Mouse (Mus musculus) bone marrow macrophage, adult 2 months (primary cell): ENCODE results near the gene Tmem200a. TPM values are rescaled to one million over a fixed set of nuclear protein-coding genes. Genes with fewer than 3 reads are reported as not detected.

Experiments used
- H3K27ac ChIP-seq: 2 replicates; pipeline ENCODE4 v1.5.1; 2012; ENCODE audit warnings: low read depth, low read length; ENCODE audit not compliant: insufficient read depth
- H3K4me1 ChIP-seq: 2 replicates; pipeline ENCODE4 v1.6.1; 2012; ENCODE audit warnings: low read length; ENCODE audit not compliant: control insufficient read depth, insufficient read depth
- H3K4me3 ChIP-seq: 2 replicates; pipeline ENCODE4 v1.5.1; 2012; ENCODE audit warnings: mild to moderate bottlenecking, low read length, moderate library complexity; ENCODE audit not compliant: insufficient read depth
- CTCF ChIP-seq: IDR thresholded peaks from 2 replicates; pipeline ENCODE4 v1.5.1; 2012; ENCODE audit warnings: low read depth, mild to moderate bottlenecking, low read length, moderate library complexity
- POLR2A ChIP-seq: IDR thresholded peaks from 2 replicates; pipeline ENCODE4 v1.6.1; 2012; ENCODE audit warnings: mild to moderate bottlenecking, low read depth, low read length, borderline replicate concordance
- polyA plus RNA-seq: library from polyadenylated mRNA; stranded (reverse); fragments of >200 nt; gene quantifications from 2 replicates; pipeline ENCODE4 v1.2.4, GENCODE M21; 2012; ENCODE audit not compliant: missing spikeins, insufficient read depth, insufficient read length

The Tmem200a gene
- polyA plus RNA-seq: not detected in 2 replicates

- Histone ChIP-seq H3K4me3 (peak within 1 kb of the TSS; percentile 18), H3K27ac (no peak within 1 kb of the TSS), H3K4me1 (no peaks in the 10 kb centered on the region)
- TF ChIP-seq POLR2A (no peak), CTCF (peak; percentile 27; the same call in 1 of the 2 replicates)
These were observed at the start of gene Tmem200a for GRCm38 (mm10) chr10:26078521-26079142. TSS of gene Tmem200a (minus strand) at chr10:26079052.

GRCm38 (mm10) chr10:26119822-26120183 is 41.0 kb upstream of the Tmem200a start:
- Histone ChIP-seq H3K4me3 (no peak overlapping the region), H3K27ac (no peak overlapping the region), H3K4me1 (no peaks in the 10 kb centered on the region)
- no peak for TF ChIP-seq CTCF
- no peak for TF ChIP-seq POLR2A

- no peak for TF ChIP-seq CTCF
- no peak for TF ChIP-seq POLR2A
- Histone ChIP-seq H3K27ac (no peak overlapping the region), H3K4me3 (no peak overlapping the region), H3K4me1 (no peaks in the 10 kb centered on the region)
These were observed 40.4 kb upstream of the Tmem200a start for GRCm38 (mm10) chr10:26119067-26119821.

- H3K4me3 ChIP-seq: no peak overlapping the region
- H3K4me1 ChIP-seq: no peaks in the 10 kb centered on the region
- no peak overlapping the region for H3K27ac ChIP-seq
- TF ChIP-seq POLR2A (no peak), CTCF (no peak)
These were observed 35.6 kb upstream of the Tmem200a start for GRCm38 (mm10) chr10:26114409-26114808.

GRCm38 (mm10) chr10:26103330-26103982 is 24.6 kb upstream of the Tmem200a start:
- TF ChIP-seq POLR2A (no peak), CTCF (no peak)

GRCm38 (mm10) chr10:26082081-26082480 is 3.2 kb upstream of the Tmem200a start:
- Histone ChIP-seq H3K27ac (no peak overlapping the region), H3K4me1 (no peaks in the 10 kb centered on the region), H3K4me3 (no peak overlapping the region)
- TF ChIP-seq POLR2A (no peak), CTCF (no peak)

More at GRCm38 (mm10) chr10:26103330-26103982, 24.6 kb upstream of the Tmem200a start:
- H3K4me3 ChIP-seq: no peak overlapping the region
- no peaks in the 10 kb centered on the region for H3K4me1 ChIP-seq
- H3K27ac ChIP-seq: no peak overlapping the region

GRCm38 (mm10) chr10:26079678-26080077 is 826 bp upstream of the Tmem200a start:
- TF ChIP-seq CTCF: no peak
- TF ChIP-seq POLR2A: no peak
- Histone ChIP-seq H3K27ac (no peak overlapping the region), H3K4me1 (no peaks in the 10 kb centered on the region), H3K4me3 (no peak overlapping the region)

- Histone ChIP-seq H3K27ac (no peak within 1 kb of the TSS), H3K4me3 (peak within 1 kb of the TSS; percentile 18), H3K4me1 (no peaks in the 10 kb centered on the region)
- no peak for TF ChIP-seq CTCF
These were observed 976 bp downstream of the Tmem200a start, which contains the start of gene Gm9767 for GRCm38 (mm10) chr10:26077671-26078481. TSS of gene Gm9767 (plus strand) at chr10:26078255.

GRCm38 (mm10) chr10:26076949-26077348 is 1.9 kb downstream of the Tmem200a start:
- no peak for TF ChIP-seq CTCF
- TF ChIP-seq POLR2A: no peak
- H3K4me1 ChIP-seq: no peaks in the 10 kb centered on the region
- H3K27ac ChIP-seq: no peak overlapping the region
- H3K4me3 ChIP-seq: no peak overlapping the region
